Mouse (Mus musculus) megakaryocyte progenitor cell, adult 5-6 weeks (primary cell): ENCODE results near the gene Fyttd1. TPM values are rescaled to one million over a fixed set of nuclear protein-coding genes. Genes with fewer than 3 reads are reported as not detected.
"Not testable (repeated sequence)": the region's sequence is repeated elsewhere in the genome, so short reads cannot be mapped to it uniquely, and the experiment has no call there.

Source experiments
- ATAC-seq: replicated peaks from 2 replicates; pipeline ENCODE4 v1.8.0; 2016; ENCODE audit warnings: mild to moderate bottlenecking, moderate TSS enrichment, inconsistent platforms; ENCODE audit not compliant: poor library complexity
- total RNA-seq, 2 experiments: library from RNA; stranded (forward) in 1 of 2; stranded (reverse) in 1 of 2; fragments of 157-497, 149-512 nt in 1 of 2; fragments of 200-1000 nt in 1 of 2; gene quantifications; 2 replicates each; pipeline versions ENCODE4 v1.2.3 to v1.2.4; 2015 to 2017

Gene Fyttd1
- total RNA-seq, 2 experiments from 2014 or later: 31.3 to 51.3 TPM

DNA sequence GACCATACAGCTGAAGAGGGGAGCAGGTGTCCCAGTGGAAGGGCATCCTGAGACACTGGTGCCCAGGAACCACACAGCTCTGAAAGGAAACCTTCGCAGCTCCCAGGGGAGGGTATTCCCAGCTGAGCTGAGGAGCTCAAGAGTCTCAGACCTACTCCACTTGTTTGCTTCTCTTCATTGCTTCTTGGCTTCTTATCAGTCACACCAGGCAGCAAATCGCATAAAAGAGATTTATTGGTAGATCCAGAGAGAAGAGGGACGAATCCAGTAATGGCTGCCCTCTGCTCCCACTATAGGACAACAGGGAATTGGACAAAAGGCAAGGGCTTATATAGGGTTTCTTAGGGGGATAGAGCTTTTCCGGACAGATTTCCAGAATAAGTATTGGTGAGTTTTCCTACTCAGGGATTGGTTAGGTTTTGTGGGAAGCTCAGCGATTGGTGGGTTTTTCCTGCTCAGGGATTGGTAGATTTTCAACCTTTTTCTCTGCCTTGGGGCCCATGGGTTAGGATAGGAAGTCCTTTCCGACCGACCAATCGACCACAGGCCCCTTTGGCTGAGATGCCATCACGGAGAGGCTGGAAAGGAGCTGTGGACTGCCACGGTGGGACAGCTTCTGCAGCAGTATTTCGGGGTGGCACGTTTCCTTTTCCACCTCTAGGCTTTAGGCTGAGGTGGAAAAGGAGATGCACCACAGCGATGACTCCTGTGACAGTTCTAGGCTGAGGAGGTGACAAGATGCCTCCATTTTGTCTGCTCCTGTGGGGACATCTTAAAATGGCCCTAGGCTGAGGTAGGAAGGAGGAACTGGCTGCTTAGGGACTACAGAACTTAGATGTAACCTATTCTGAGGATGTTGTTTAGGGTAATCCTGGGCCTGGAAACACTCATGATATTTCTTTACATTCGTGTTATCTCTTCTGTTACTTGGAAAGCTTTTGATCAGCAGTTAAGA is 1.9 kb downstream of the Fyttd1 start:
- no peak for ATAC-seq

GRCm38 (mm10) chr16:32881538-32881937 is 4.2 kb downstream of the Fyttd1 start:
- no peak for ATAC-seq

- no peak for ATAC-seq
These were observed 10.7 kb downstream of the Fyttd1 start for GRCm38 (mm10) chr16:32887996-32888395.

DNA sequence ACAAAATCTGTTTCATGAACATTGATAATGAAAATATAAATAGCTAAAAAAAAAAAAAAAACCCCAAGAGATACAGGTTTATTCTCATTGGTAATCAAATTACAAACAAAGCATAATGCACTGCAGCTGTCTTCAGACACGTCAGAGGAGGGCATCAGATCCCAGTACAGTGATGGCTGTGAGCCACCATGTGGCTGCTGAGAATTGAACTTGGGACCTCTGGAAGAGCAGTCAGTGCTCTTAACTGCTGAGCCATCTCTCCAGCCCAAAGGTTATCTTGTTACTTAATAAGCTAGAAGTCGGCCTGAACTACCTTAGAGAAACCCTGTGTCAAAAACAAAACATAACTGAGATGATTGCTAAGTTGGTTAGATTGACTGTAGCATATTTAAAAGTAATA is 12.6 kb downstream of the Fyttd1 start:
- ATAC-seq: no peak

- ATAC-seq: no peak
These were observed 18.8 kb downstream of the Fyttd1 start for GRCm38 (mm10) chr16:32896126-32896525.

DNA sequence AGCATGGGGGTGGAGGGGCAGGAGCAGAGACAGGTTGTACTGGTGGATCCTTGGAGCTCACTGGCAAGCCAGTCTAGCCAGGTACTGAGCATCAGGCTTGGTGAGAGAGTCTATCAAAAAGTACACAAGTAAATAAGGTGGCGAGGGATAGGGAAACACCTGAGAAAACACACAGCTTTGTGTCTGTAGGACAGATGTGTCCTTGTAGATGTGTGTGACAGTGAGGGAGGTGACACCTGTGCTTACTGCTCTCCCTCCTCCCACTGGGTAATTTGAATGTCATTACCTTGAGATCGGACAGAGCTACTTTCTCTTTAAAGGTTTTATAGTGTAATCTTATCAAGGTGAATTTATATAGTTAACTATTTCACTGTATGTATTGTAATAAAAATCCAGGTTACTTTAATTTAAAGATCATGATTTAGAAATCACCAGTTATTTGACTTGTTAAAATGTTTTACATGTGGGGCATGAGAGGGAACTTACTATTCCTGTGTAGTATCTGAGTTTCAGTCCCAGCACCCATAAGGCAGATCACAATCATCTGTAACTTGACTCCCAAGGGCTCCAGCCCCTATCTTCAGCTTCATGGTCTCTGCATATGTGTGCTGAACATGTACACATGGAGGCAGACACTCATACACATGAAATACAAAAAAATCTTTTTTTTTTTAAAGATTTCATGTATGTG is 24.2 kb downstream of the Fyttd1 start:
- ATAC-seq: no peak

- ATAC-seq: no peak
These were observed 24.7 kb downstream of the Fyttd1 start for GRCm38 (mm10) chr16:32902051-32902428.

GRCm38 (mm10) chr16:32906186-32906585 is 28.9 kb downstream of the Fyttd1 start:
- ATAC-seq: no peak

GRCm38 (mm10) chr16:32906727-32907126 is 29.4 kb downstream of the Fyttd1 start:
- ATAC-seq: peak; percentile 46

DNA sequence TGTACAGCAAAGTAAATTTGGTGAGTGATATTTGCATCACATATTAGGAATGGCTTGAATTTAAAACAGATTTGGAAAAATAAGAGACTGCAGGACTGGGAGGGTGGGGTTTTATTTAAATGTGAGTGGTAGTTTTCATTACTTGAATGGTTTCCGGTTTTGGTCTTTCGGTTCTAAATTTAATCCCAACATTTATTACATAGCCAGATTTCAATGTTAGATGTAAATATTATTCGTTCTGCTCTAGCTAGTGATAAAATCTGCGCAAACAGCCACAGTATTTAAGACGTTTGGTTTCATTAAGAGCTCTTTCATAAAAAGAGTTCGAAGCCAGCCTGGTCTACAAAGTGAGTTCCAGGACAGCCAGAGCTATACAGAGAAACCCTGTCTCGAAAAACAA is 35.9 kb downstream of the Fyttd1 start:
- no peak for ATAC-seq

DNA sequence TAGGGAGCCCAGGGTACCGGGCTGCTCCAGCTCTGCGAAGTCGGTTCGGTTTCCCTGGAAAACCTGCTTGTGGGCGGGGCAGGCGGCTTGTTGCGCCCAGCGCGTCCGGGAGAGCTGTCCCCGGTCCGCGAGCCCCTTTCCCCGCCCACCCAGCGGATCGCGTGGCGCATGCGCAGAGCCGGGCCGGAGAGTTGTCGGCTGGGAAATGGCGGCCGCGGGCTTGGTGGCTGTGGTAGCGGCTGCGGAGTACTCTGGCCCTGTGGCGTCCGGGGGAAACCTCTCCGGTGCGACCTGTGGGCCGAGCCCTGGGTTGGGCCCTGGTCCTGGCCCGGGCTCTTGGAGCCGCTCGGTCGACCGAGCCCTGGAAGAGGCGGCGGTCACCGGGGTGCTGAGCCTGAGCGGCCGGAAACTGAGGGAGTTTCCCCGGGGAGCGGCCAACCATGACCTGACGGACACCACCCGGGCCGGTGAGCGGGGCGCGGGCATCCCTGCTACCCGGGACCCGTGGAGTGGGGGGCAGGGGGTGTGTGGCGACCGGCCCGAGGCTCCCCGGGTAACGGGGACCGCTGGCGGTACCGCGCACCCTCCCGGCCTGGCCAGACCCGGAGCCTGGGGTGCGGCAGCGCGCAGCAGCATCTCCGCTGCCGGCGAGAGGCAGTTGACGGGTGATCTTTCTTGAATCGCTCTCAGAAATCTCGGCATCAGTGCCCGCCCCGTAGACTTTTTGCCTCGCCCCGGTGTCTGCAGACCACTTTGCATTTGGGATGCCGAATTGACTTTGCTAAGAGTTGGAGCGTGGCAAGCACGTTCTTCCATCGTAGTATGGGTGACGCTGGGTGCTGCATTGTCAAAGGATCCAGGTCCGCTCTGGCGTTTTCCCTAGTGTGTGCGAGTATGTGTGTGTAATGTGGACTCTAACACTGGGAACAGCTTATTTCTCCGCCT is 36.9 kb downstream of the Fyttd1 start, which contains the start of gene Lrch3:
Lrch3 (plus strand) TSS at position 164 of the 945 bp plus-strand sequence.
- peak; percentile 83 for ATAC-seq

DNA sequence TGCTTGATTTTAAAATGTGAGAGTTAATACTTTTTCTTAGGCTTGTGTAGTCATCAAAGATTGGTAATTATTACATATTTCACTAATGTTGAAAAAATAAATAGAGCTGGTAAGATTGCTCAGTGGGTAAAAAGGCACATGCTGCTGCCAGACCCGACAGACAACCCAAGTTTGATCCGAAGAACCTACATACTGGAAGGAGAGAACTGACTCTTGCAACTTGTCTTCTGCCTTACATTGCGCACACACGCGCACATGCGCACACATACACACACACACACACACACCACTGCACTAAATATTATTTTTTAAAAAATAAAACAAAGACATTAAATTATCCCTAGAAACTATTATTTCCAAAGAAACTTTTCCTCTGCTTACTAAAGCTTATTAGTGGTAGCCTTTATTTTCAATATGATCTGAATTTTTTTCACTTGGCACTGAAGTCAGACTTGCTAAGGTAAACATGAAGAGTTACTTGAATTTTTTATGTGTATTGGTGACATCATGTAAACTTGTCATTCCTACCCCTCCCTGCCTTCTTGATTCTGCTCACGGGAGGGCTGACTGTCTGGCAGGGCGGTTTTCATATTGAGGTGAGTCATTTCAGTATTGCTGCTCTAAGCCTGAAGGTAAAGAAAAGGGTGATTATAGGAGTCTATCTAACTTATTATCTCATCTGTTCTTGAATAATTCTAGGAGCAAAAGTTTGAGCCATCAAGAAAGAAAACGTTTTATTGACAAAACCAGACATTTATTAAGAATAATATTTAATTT is 38.2 kb downstream of the Fyttd1 start:
- ATAC-seq: no peak

GRCm38 (mm10) chr16:32926629-32927028 is 49.3 kb downstream of the Fyttd1 start:
- ATAC-seq: not testable (repeated sequence)

DNA sequence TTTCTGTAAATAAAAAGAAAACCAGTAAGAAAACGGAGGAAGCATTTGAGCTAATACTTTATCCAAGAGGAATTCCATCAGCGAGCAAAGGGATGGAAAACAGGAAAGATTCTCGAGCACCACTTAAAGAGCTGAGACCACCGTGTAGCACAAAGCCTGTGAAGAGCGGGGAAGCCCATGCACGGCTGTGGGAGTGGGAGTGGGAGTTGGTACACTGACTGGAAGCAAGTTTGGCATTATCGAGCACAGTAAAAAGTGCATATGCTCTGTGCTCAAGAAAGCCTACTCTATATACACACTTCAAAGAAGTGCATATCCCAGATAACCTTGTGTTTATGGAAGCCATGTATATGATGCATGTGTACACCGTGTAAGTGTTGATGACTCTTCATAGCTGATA is 49.7 kb downstream of the Fyttd1 start:
- ATAC-seq: no peak

- ATAC-seq: no peak
These were observed 52.6 kb downstream of the Fyttd1 start for GRCm38 (mm10) chr16:32929918-32930317.

DNA sequence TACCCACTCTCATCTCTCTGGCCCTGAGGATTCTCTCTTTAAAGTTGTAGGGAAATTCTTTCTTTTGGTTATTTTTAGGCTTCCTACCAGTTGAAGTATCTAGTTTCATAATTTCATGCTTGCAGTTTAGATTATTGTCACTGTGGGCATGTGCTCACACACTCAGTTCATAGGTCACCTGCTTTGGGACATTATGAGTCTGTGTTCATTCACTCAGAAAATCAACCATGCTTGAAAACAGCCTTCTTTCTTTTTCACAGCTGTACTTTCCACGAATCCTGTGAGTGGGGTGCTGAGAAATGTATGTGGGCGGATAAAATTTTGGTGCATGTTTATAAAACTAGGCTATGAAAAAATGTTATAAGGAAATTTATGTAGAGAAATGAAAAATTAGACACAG is 57.2 kb downstream of the Fyttd1 start:
- no peak for ATAC-seq

GRCm38 (mm10) chr16:32935088-32935487 is 57.8 kb downstream of the Fyttd1 start:
- ATAC-seq: no peak

DNA sequence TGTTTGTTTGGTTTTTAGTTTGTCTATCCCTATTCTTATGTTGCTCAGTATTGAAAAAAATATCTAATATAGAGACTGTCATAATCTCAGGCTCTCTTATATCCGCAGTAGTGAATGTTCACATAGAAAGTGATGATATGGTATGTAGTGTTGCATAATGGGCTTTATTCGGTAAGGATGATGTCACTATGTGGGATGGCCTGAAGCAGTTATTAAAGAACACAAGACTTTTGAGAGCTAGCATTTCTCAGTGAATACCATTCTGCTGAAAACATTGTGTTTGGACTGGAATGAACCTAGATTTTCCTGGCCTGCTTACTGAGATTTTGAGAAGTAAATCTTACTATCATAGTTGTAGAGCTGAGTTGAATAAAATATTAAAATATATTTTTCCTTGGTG is 60.1 kb downstream of the Fyttd1 start:
- ATAC-seq: no peak

GRCm38 (mm10) chr16:32939301-32939700 is 62.0 kb downstream of the Fyttd1 start:
- ATAC-seq: not testable (repeated sequence)

DNA sequence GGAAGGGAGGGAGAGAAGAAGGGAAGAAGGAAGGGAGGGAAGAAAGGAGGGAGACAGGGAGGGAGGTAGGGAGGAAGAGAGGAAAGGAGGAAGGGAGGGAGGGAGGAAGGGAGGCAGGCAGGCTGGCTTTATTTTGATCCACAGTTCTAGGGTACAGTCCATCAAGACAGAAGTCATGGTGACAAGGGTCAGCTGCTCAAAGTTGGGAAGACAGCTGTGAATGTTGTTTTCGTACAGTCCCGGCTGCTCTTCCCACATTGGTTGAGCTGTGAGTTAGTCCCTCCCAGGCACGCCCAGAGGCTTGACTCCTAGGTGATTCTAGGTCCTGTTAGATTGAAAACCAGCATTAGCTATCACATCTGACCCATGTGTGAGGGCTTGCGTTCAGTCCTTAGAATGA is 62.4 kb downstream of the Fyttd1 start:
- ATAC-seq: not testable (repeated sequence)
